Mouse (Mus musculus) erythroblast, embryonic 14.5 days (primary cell): ENCODE measurements around the gene Il17re. TPM values are rescaled to one million over a fixed set of nuclear protein-coding genes. Genes with fewer than 3 reads are reported as not detected.

Experiments
- H3K27me3 ChIP-seq: 2 replicates; pipeline ENCODE4 v1.6.1; 2012; ENCODE audit warnings: inconsistent platforms; ENCODE audit not compliant: control insufficient read depth
- H3K36me3 ChIP-seq: 2 replicates; pipeline ENCODE4 v1.6.1; 2012; ENCODE audit warnings: mild to moderate bottlenecking, inconsistent platforms; ENCODE audit not compliant: control insufficient read depth
- H3K4me1 ChIP-seq: 2 replicates; pipeline ENCODE4 v1.6.1; 2012; ENCODE audit warnings: inconsistent platforms; ENCODE audit not compliant: control insufficient read depth
- H3K4me3 ChIP-seq: replicated peaks from 2 replicates; pipeline ENCODE3; 2012; ENCODE audit warnings: moderate library complexity, mild to moderate bottlenecking, inconsistent platforms
- H3K9me3 ChIP-seq: 2 replicates; pipeline ENCODE4 v1.6.1; 2012; ENCODE audit warnings: low read length, inconsistent platforms, mixed read lengths; ENCODE audit not compliant: control insufficient read depth
- GATA1 ChIP-seq: IDR thresholded peaks from 2 replicates; pipeline ENCODE4 v1.6.1; 2012; ENCODE audit warnings: low read length, inconsistent platforms, mixed read lengths
- TAL1 ChIP-seq: IDR thresholded peaks from 3 replicates; pipeline ENCODE4 v1.6.1; 2012; ENCODE audit warnings: low read length, inconsistent platforms, mixed read lengths
- polyA plus RNA-seq: library from polyadenylated mRNA; stranded (reverse); fragments of >175 nt; gene quantifications from 2 replicates; pipeline ENCODE4 v1.2.3, GENCODE M21; 2012

The Il17re gene
- not detected in 2 replicates for polyA plus RNA-seq

DNA sequence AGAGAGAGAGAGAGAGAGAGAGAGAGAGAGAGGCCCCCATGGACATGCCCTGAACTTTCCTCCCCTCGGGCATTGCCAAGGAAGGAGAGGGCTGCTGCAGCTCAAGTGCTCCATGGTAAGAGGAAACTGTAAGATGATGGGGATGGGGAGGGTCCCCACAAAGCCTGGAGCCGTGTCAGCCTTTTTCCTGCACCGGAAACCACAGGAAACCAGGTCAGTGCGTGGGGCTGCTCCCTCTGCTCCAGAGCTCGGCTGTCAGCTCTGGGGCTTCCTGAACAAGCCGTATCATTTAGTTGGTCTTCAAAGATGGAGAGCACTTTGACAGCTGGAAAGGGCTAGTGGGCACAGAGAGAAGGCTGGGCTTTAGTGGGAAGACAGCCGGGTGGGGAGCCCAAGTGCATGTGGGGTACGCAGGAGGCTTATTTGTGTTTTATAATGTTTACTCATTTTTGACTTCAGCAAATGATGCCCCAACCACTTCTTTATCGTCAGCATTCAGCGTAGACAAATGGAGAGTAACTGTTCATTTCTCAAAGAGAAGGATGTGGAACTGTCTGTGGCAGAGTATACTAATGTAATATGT, at the start of gene Il17re:
Gene Il17re, plus strand, starts transcription at position 533 of the 583 bp plus-strand sequence.
- TF ChIP-seq TAL1 (no peak), GATA1 (no peak)
- no peaks in the 10 kb centered on the region; the same call in 1 of the 2 replicates for H3K27me3 ChIP-seq
- H3K36me3 ChIP-seq: no peaks in the 10 kb centered on the region
- H3K4me1 ChIP-seq: no peaks in the 10 kb centered on the region
- H3K9me3 ChIP-seq: no peaks in the 10 kb centered on the region
- no peak within 1 kb of the TSS for H3K4me3 ChIP-seq

DNA sequence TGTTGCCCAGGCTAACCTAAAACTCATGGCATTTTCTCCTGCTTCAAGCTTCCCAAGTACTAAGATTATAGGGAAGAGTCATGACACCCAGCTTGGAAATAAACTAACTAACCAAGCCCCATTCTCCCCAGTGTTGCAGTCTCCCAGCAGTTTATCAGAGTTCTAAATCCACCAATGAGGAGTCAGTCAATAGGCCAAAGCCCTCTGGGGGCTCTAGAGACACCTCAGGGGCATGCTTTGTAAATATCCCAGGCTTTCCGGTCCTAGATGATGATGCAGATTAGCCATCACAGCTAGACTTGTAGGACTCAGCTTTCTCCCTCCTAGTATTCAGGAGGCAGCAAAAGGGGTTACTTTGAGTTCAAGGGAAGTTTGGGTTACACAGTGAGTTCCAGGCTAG, 48.3 kb upstream of the Il17re start:
- TF ChIP-seq TAL1 (no peak), GATA1 (no peak)
- Histone ChIP-seq H3K27me3 (no peaks in the 10 kb centered on the region), H3K4me3 (no peak overlapping the region), H3K4me1 (no peaks in the 10 kb centered on the region), H3K36me3 (peaks cover 10% of the 10 kb centered on the region), H3K9me3 (no peaks in the 10 kb centered on the region)

DNA sequence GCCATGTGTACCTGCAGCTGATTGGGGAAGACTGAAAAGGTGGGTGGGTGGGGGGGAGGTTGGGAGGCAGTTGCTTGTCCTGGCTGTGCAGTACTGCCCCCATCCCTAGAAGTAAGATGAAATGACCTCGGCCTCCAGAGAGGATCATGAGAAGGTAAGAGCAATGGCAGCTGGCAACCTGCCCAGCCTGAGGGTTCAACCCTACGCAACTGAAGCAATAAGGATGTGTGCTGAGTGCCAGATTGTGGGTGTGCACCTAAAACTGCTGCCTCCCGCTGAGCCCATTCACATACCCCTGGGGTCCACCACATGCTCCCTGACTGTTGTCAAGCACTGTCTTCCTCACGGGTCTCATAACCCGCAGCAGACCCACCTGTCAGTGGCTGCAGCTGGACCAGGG, 41.9 kb upstream of the Il17re start:
- peaks cover 25% of the 10 kb centered on the region for H3K36me3 ChIP-seq
- TF ChIP-seq TAL1 (no peak), GATA1 (no peak)

DNA sequence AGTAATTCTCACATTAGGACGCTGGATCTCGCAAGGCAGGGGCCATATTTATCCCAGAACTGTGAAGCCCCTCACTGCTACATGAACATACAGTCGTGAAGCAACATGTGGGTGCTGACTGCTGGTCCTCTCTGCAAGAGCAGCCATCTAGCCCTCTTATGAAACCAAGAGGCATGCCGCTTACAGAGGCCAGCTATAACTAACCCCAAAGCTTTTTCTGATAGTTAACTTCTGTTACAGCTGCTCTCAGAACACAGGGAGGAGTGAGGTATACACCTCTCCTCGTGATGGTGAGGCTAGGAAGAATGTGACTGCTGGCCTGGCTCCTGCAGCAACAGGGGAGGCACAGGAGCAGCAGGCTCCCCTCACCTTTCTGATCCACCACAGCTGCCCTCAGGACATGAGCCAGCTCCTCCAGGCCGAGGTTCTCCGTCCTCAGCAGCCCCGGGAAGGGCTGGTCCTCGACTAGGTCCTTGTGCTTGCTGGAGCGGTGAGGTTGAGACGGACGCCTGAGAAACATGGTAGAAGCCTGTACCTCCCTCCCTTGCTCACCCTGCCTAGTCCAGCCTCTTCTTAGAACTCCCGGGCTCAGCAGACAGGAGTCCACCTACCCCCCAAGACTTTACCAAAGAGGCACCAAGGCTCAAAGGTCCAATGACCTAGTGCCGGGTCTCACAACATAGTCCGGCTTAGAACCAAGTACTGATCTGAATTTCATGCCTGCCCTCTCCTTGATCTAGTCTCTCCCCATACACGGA, 39.7 kb upstream of the Il17re start:
- Histone ChIP-seq H3K9me3 (no peaks in the 10 kb centered on the region), H3K36me3 (peaks cover 22% of the 10 kb centered on the region), H3K4me3 (peak overlapping the region; percentile 74), H3K27me3 (no peaks in the 10 kb centered on the region), H3K4me1 (peaks cover 32% of the 10 kb centered on the region)
- TF ChIP-seq TAL1 (no peak), GATA1 (no peak)

More for the DNA sequence above, 41.9 kb upstream of the Il17re start:
- peaks cover 31% of the 10 kb centered on the region for H3K4me1 ChIP-seq
- no peaks in the 10 kb centered on the region for H3K27me3 ChIP-seq
- H3K9me3 ChIP-seq: no peaks in the 10 kb centered on the region
- H3K4me3 ChIP-seq: no peak overlapping the region

DNA sequence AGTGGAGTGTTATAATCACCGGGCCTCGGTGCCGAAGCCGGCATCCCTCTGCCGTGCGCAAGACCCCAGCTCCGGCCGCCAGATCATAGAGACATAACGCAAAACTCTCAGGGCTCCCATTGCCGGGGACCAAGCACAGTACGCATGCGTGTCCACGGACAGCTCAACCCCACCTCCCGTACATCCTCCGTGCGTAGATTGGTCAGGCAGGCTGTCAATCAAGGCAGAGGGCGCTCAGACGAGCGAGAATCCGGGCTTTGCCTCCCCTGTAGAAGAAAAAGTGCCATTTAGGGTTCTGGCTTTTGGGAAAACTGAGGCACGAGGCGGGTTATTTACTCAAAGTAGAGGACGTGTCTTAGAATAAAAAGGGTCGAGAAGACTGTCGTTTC, 39.1 kb upstream of the Il17re start, which contains the start of gene Rpusd3:
Gene Rpusd3, minus strand, starts transcription at position 142 of the 389 bp plus-strand sequence.
- TF ChIP-seq TAL1 (no peak), GATA1 (no peak)
- Histone ChIP-seq H3K27me3 (no peaks in the 10 kb centered on the region), H3K4me1 (peaks cover 32% of the 10 kb centered on the region), H3K36me3 (peaks cover 22% of the 10 kb centered on the region), H3K4me3 (peak within 1 kb of the TSS; percentile 74), H3K9me3 (no peaks in the 10 kb centered on the region)

DNA sequence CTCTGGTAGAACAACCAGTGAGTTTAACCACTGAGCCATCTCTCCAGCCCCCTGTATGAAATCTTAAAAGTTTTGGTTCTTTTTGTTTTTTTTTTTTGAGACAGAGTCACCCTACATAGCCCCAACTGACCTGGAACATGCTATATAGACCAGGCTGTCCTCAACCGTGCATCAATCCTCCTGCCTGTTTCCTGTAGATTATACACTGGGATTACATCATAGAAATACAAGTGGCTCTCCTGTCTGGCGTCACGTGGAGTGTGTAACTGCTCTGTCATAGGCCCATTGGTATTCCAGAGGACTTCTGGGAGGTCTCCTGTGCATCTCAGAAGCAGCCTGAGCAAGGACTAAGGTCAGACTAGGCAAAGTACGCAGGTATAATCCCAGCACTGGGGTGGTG, 35.3 kb upstream of the Il17re start:
- Histone ChIP-seq H3K9me3 (peaks cover 3% of the 10 kb centered on the region), H3K4me3 (no peak overlapping the region), H3K36me3 (no peaks in the 10 kb centered on the region), H3K4me1 (peaks cover 23% of the 10 kb centered on the region), H3K27me3 (peaks cover 3% of the 10 kb centered on the region; the same call in 1 of the 2 replicates)
- TF ChIP-seq TAL1 (no peak), GATA1 (no peak)

DNA sequence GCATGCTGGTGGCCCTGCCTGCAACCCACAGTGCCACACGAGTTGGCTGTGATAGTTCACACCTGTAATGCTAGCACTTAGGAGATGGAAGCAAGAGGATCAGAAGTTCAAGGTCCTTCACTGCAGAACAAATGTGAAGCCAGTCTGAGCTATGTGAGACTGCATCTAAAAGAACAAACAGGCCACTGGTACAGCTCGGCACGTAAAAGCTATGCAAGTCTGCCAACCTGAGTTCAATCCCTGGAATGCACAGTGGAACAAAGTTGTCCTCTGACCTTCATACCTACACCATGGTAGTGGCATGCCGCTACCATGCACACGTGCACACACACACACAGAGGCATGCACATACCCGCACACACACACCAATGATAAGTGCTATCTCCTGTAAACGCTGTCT, 34.1 kb upstream of the Il17re start:
- Histone ChIP-seq H3K4me1 (peaks cover 15% of the 10 kb centered on the region), H3K4me3 (no peak overlapping the region), H3K27me3 (peaks cover 3% of the 10 kb centered on the region; the same call in 1 of the 2 replicates), H3K36me3 (no peaks in the 10 kb centered on the region), H3K9me3 (peaks cover 3% of the 10 kb centered on the region)
- TF ChIP-seq TAL1 (no peak), GATA1 (no peak)

DNA sequence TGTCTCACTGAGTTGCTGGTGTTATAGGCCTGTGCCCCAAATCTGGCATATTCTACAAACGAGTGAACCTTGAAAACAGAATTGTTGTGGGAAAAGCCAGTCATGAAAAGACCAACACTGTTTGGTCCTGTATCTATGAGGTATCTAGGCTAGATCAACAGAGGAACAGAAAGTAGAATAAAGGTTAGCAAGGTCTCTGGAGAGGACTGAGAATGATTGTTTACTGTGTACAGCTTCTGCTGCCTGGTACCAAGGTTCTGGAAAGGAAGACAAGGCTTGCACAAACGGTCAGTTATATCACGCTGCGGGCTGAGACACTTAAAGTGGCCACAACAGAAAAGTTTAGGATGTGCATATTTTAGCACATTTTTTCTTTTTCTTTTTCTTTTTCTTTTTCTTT, 31.6 kb upstream of the Il17re start:
- TF ChIP-seq GATA1: no peak
- TF ChIP-seq TAL1: no peak
- H3K4me1 ChIP-seq: no peaks in the 10 kb centered on the region
- peaks cover 3% of the 10 kb centered on the region; the same call in 1 of the 2 replicates for H3K27me3 ChIP-seq
- H3K9me3 ChIP-seq: peaks cover 3% of the 10 kb centered on the region
- H3K4me3 ChIP-seq: no peak overlapping the region
- no peaks in the 10 kb centered on the region for H3K36me3 ChIP-seq

DNA sequence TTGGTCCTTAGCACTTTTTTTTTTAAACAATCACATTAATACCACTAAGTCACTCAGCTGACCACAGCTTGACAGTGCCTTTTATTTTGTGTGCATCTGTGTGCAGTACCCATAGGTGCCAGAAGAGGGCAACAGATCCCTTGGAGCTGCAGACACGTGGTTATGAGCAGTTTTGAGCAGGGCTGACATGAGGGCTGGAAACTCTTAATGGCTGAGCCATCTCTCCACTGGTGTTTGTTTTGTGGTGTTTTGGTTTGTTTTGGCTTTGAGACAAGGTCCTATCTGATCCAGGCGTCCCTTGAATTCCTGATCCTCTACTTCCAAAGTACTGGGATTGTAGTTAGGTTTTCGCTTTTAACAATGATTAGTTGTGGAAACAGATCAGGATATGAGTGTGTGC, 30.9 kb upstream of the Il17re start:
- H3K36me3 ChIP-seq: no peaks in the 10 kb centered on the region
- no peaks in the 10 kb centered on the region for H3K4me1 ChIP-seq
- peaks cover 3% of the 10 kb centered on the region for H3K9me3 ChIP-seq
- H3K4me3 ChIP-seq: no peak overlapping the region
- TF ChIP-seq GATA1 (no peak), TAL1 (no peak)
- peaks cover 3% of the 10 kb centered on the region; the same call in 1 of the 2 replicates for H3K27me3 ChIP-seq
